Mouse (Mus musculus): ENCODE measurements around the gene Myo16. TPM values are rescaled to one million over a fixed set of nuclear protein-coding genes. Genes with fewer than 3 reads are reported as not detected.

The Myo16 gene
- polyA plus RNA-seq, 1 experiment from 2014 or later, result 0.63 TPM

- 75% methylated on average over 3 of the region's 3 CpGs for WGBS
- H3K4me1 ChIP-seq, result no peaks in the 10 kb centered on the region
- no peak overlapping the region for H3K4me3 ChIP-seq (replicated peaks)
- H3K4me2 ChIP-seq (replicated peaks), result no peak overlapping the region
- H3K9ac ChIP-seq, result no peak overlapping the region
- no peaks in the 10 kb centered on the region for H3K27me3 ChIP-seq
- H3K27ac ChIP-seq (replicated peaks), result no peak overlapping the region
- H3K36me3 ChIP-seq, result no peaks in the 10 kb centered on the region
- no peaks in the 10 kb centered on the region for H3K9me3 ChIP-seq (replicated peaks)
- ATAC-seq (ENCODE audit: insufficient number of reproducible peaks, low FRiP score, low TSS enrichment, low read depth), result no peak
These were observed 358.4 kb downstream of the Myo16 start for GRCm38 (mm10) chr8:10512105-10512504.

GRCm38 (mm10) chr8:10517381-10517780 is 363.7 kb downstream of the Myo16 start:
- Histone ChIP-seq H3K27me3 (no peaks in the 10 kb centered on the region), H3K9ac (no peak overlapping the region), H3K36me3 (no peaks in the 10 kb centered on the region), H3K4me3 (replicated peaks) (no peak overlapping the region), H3K27ac (replicated peaks) (no peak overlapping the region), H3K4me1 (no peaks in the 10 kb centered on the region), H3K4me2 (replicated peaks) (no peak overlapping the region), H3K9me3 (replicated peaks) (no peaks in the 10 kb centered on the region)
- ATAC-seq (ENCODE audit: insufficient number of reproducible peaks, low FRiP score, low TSS enrichment, low read depth), result no peak
- WGBS, result 64% methylated on average over 8 of the region's 8 CpGs

DNA sequence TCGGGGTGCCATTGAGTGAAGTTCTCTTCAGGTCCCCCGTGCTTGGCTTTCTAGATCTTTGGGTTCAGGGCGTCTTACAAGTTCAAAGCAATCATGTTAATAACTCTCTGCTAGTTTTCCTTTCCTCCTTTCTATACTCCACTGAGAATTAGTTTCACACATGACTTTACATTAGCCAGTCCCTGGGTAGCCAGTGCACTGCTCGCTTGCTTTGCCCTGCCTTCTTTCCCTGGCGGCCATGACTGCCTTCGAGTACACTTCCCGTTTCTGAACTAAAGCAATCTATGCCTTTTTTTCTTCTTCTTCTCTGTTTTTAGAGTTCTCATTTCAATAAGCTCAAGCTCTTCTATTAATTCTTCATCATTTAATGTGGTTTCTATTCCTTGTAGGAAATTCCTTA is 365.6 kb downstream of the Myo16 start:
- no peaks in the 10 kb centered on the region for H3K4me1 ChIP-seq
- H3K9me3 ChIP-seq (replicated peaks), result no peaks in the 10 kb centered on the region
- H3K4me3 ChIP-seq (replicated peaks), result no peak overlapping the region
- H3K27me3 ChIP-seq, result no peaks in the 10 kb centered on the region
- no peak overlapping the region for H3K9ac ChIP-seq
- ATAC-seq (ENCODE audit: insufficient number of reproducible peaks, low FRiP score, low TSS enrichment, low read depth), result no peak
- no peak overlapping the region for H3K4me2 ChIP-seq (replicated peaks)
- H3K27ac ChIP-seq (replicated peaks), result no peak overlapping the region
- H3K36me3 ChIP-seq, result no peaks in the 10 kb centered on the region
- WGBS, result 53% methylated on average over 7 of the region's 7 CpGs

- H3K27ac ChIP-seq (replicated peaks), result no peak overlapping the region
- 77% methylated on average over 4 of the region's 4 CpGs for WGBS
- no peaks in the 10 kb centered on the region for H3K36me3 ChIP-seq
- ATAC-seq (ENCODE audit: insufficient number of reproducible peaks, low FRiP score, low TSS enrichment, low read depth), result no peak
- no peak overlapping the region for H3K4me2 ChIP-seq (replicated peaks)
- no peaks in the 10 kb centered on the region for H3K27me3 ChIP-seq
- H3K4me3 ChIP-seq (replicated peaks), result no peak overlapping the region
- H3K4me1 ChIP-seq, result no peaks in the 10 kb centered on the region
- H3K9me3 ChIP-seq (replicated peaks), result no peaks in the 10 kb centered on the region
- no peak overlapping the region for H3K9ac ChIP-seq
These were observed 367.8 kb downstream of the Myo16 start for GRCm38 (mm10) chr8:10521463-10521862.

DNA sequence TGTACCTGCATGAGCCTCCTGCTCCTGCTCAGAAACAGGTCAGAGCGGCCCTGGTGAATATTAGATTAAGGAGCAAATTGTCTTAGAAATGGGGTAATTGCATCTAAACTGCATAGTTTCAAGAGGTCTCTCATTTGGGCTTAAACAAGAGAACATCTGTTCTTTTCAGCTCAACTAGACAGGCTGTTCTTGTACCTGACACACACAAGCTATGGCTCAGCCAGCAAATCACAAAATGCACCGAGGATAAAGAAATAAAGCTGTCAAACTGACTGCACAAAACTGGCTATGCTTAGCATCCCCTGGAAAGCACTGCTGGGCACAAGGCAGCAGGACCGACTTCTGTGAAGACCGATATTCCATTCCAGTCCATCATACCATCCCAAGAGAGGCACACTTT is 372.0 kb downstream of the Myo16 start:
- no peaks in the 10 kb centered on the region for H3K4me1 ChIP-seq
- H3K4me3 ChIP-seq (replicated peaks), result no peak overlapping the region
- H3K27me3 ChIP-seq, result no peaks in the 10 kb centered on the region; the same call in 1 of the 2 replicates
- no peak overlapping the region for H3K4me2 ChIP-seq (replicated peaks)
- no peak overlapping the region for H3K9ac ChIP-seq
- no peak for ATAC-seq (ENCODE audit: insufficient number of reproducible peaks, low FRiP score, low TSS enrichment, low read depth)
- H3K36me3 ChIP-seq, result no peaks in the 10 kb centered on the region
- H3K9me3 ChIP-seq (replicated peaks), result no peaks in the 10 kb centered on the region
- WGBS, result 40% methylated on average over 4 of the region's 4 CpGs
- no peak overlapping the region for H3K27ac ChIP-seq (replicated peaks)

DNA sequence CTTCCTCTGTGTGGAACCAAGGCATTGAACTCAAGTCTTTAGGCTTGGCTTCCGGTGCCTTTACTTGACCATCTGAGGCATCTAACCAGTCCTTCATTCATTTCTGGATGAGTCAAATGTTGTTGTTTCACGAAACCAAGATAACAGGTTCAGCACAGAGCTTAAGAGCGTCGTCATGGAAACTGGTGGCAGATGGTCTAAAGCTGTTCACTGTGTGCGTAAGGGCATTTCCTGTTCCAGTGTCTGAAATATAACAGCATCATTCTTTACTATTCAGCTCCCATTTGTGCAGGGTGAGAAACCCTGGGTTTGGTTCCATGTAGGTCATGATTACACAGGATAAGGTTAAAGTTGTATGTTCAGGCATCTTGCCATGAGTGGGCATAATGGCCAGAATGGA is 372.9 kb downstream of the Myo16 start:
- ATAC-seq (ENCODE audit: insufficient number of reproducible peaks, low FRiP score, low TSS enrichment, low read depth), result no peak
- Histone ChIP-seq H3K27ac (replicated peaks) (no peak overlapping the region), H3K4me1 (no peaks in the 10 kb centered on the region), H3K9me3 (replicated peaks) (no peaks in the 10 kb centered on the region), H3K36me3 (no peaks in the 10 kb centered on the region), H3K4me2 (replicated peaks) (no peak overlapping the region), H3K9ac (no peak overlapping the region), H3K27me3 (no peaks in the 10 kb centered on the region; the same call in 1 of the 2 replicates), H3K4me3 (replicated peaks) (no peak overlapping the region)
- 77% methylated on average over 5 of the region's 5 CpGs for WGBS

- no peak for ATAC-seq (ENCODE audit: insufficient number of reproducible peaks, low FRiP score, low TSS enrichment, low read depth)
- WGBS, result 60% methylated on average over 16 of the region's 16 CpGs
- Histone ChIP-seq H3K27me3 (no peaks in the 10 kb centered on the region), H3K9me3 (replicated peaks) (no peaks in the 10 kb centered on the region), H3K4me1 (no peaks in the 10 kb centered on the region), H3K27ac (replicated peaks) (no peak overlapping the region), H3K4me2 (replicated peaks) (no peak overlapping the region), H3K36me3 (no peaks in the 10 kb centered on the region), H3K9ac (no peak overlapping the region), H3K4me3 (replicated peaks) (no peak overlapping the region)
These were observed 381.0 kb downstream of the Myo16 start for GRCm38 (mm10) chr8:10534619-10535286.

DNA sequence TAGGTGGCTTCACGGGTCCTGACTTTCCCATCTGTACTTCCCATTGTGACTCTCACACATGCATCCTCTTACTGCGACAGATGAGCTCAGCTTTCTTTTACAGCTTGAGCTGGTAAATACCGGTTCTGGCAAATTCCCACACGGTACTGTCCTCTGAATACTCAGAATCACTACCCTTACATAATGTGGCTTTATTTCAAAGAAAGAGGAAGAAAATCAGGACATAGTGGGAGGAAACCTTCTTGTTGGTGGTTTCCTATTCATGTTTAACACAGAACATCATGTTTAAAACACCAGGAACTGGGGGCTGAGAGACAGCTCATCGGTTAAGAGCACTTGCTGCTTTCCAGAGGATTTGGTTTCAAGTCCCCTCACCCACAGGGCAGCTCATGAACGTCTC is 384.6 kb downstream of the Myo16 start:
- H3K27ac ChIP-seq (replicated peaks), result no peak overlapping the region
- H3K4me3 ChIP-seq (replicated peaks), result no peak overlapping the region
- H3K27me3 ChIP-seq, result no peaks in the 10 kb centered on the region
- no peak overlapping the region for H3K4me2 ChIP-seq (replicated peaks)
- 42% methylated on average over 6 of the region's 6 CpGs for WGBS
- ATAC-seq (ENCODE audit: insufficient number of reproducible peaks, low FRiP score, low TSS enrichment, low read depth), result no peak
- H3K9me3 ChIP-seq (replicated peaks), result no peaks in the 10 kb centered on the region
- H3K36me3 ChIP-seq, result no peaks in the 10 kb centered on the region
- H3K4me1 ChIP-seq, result no peaks in the 10 kb centered on the region
- no peak overlapping the region for H3K9ac ChIP-seq

DNA sequence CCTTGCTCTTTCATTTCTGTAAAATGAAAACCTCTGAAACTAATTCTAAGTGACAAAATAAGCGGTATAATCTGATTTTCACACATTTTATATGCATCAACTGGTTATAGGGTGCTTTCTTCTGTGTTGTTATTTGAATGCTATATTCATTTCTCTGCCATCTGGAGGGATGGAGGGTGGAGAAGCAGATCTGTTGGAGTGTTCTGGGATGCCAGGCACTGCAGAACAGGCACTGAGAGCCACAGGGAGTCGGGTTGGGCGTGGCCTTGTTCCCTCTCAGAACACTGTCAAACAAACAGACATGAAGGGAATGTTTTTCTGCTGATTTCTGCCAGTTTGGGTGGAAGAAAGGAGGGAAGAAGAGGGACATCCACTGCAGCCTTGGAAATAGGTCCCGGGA is 386.0 kb downstream of the Myo16 start:
- ATAC-seq (ENCODE audit: insufficient number of reproducible peaks, low FRiP score, low TSS enrichment, low read depth), result no peak

GRCm38 (mm10) chr8:10545890-10546289 is 392.2 kb downstream of the Myo16 start:
- Histone ChIP-seq H3K36me3 (no peaks in the 10 kb centered on the region), H3K4me2 (replicated peaks) (no peak overlapping the region), H3K9ac (no peak overlapping the region), H3K27me3 (no peaks in the 10 kb centered on the region), H3K27ac (replicated peaks) (no peak overlapping the region), H3K4me3 (replicated peaks) (no peak overlapping the region), H3K4me1 (no peaks in the 10 kb centered on the region), H3K9me3 (replicated peaks) (no peaks in the 10 kb centered on the region)
- 94% methylated on average over 3 of the region's 3 CpGs for WGBS
- ATAC-seq (ENCODE audit: insufficient number of reproducible peaks, low FRiP score, low TSS enrichment, low read depth), result no peak

More for the DNA sequence above, 386.0 kb downstream of the Myo16 start:
- H3K9ac ChIP-seq, result no peak overlapping the region
- H3K4me2 ChIP-seq (replicated peaks), result no peak overlapping the region
- H3K27ac ChIP-seq (replicated peaks), result no peak overlapping the region
- no peaks in the 10 kb centered on the region for H3K4me1 ChIP-seq
- H3K4me3 ChIP-seq (replicated peaks), result no peak overlapping the region
- 72% methylated on average over 4 of the region's 4 CpGs for WGBS
- H3K9me3 ChIP-seq (replicated peaks), result no peaks in the 10 kb centered on the region
- H3K27me3 ChIP-seq, result no peaks in the 10 kb centered on the region
- H3K36me3 ChIP-seq, result no peaks in the 10 kb centered on the region

DNA sequence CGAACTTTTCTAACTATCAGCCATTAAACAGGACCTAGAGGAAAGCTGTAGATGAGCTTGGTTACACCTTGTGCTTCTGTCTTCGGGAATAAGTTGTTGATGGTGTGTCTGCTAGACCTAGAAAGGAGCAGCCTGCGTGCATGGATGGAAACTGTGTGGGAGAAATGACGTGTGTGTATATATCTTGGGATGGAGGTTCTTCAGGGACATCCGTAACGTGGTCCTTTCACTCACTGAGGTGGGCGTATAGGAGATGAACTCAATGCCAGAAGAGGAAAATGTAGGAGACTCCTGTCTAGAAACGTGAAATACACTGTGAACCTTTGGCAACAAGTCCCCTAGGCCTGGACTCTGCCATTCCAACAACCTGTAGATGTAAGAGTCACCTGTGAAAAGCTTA is 392.8 kb downstream of the Myo16 start:
- Histone ChIP-seq H3K9ac (no peak overlapping the region), H3K27me3 (no peaks in the 10 kb centered on the region), H3K27ac (replicated peaks) (no peak overlapping the region), H3K4me3 (replicated peaks) (no peak overlapping the region), H3K4me1 (no peaks in the 10 kb centered on the region), H3K4me2 (replicated peaks) (no peak overlapping the region), H3K36me3 (no peaks in the 10 kb centered on the region), H3K9me3 (replicated peaks) (no peaks in the 10 kb centered on the region)
- no peak for ATAC-seq (ENCODE audit: insufficient number of reproducible peaks, low FRiP score, low TSS enrichment, low read depth)
- WGBS, result 89% methylated on average over 8 of the region's 8 CpGs

DNA sequence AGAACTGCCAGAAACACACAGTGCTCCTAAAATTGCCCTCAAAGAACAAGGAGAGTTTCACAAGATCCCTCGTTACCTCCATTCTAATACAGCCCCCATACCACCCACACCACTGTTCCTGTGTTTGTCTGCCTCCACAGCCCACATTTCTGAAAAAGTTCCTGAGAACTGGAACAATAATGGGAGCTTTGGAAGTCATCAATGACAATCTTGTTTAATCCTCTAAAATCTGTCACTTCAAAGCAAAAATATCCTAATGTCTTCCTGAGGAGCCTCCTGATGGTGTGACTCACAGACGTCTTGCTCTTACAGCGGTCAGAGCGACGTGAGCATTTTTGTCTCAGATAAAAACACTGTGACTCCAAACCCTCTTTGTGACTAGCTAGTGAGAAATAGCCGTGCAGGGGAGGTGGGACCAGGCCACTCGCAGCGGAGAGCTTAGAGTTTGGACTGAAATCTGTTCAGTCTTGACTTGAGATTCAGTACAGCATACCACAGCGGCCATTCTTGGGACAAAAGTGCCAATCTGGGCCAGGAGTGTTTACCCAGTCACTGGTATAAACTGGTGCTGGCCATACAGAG is 394.4 kb downstream of the Myo16 start:
- H3K9me3 ChIP-seq (replicated peaks), result no peaks in the 10 kb centered on the region
- H3K9ac ChIP-seq, result no peak overlapping the region
- H3K36me3 ChIP-seq, result no peaks in the 10 kb centered on the region
- H3K27ac ChIP-seq (replicated peaks), result no peak overlapping the region
- H3K4me2 ChIP-seq (replicated peaks), result no peak overlapping the region
- no peak overlapping the region for H3K4me3 ChIP-seq (replicated peaks)
- no peaks in the 10 kb centered on the region for H3K27me3 ChIP-seq
- H3K4me1 ChIP-seq, result no peaks in the 10 kb centered on the region
- no peak for ATAC-seq (ENCODE audit: insufficient number of reproducible peaks, low FRiP score, low TSS enrichment, low read depth)
- 67% methylated on average over 9 of the region's 9 CpGs for WGBS
